Mouse (Mus musculus) macrophage (primary cell): ENCODE results near the gene Arxes2. TPM values are rescaled to one million over a fixed set of nuclear protein-coding genes. Genes with fewer than 3 reads are reported as not detected.
"Not testable (repeated sequence)": the region's sequence is repeated elsewhere in the genome, so short reads cannot be mapped to it uniquely, and the experiment has no call there.

Source experiments
- H3K27ac ChIP-seq: fragments of 350-480 bp; formaldehyde crosslinking; 2 replicates; pipeline ENCODE4 v1.9.0; 2021
- H3K36me3 ChIP-seq: fragments of 350-480 bp; formaldehyde crosslinking; 2 replicates; pipeline ENCODE4 v1.9.0; 2021; ENCODE audit errors: inconsistent target
- H3K4me3 ChIP-seq: fragments of 350-480 bp; formaldehyde crosslinking; 2 replicates; pipeline ENCODE4 v1.9.0; 2021; ENCODE audit errors: inconsistent target
- H3K79me2 ChIP-seq: fragments of 350-480 bp; formaldehyde crosslinking; 2 replicates; pipeline ENCODE4 v1.9.0; 2021; ENCODE audit errors: inconsistent target
- WGBS: methylation state at CpG from one replicate; pipeline ENCODE4 v1.1.7; 2026; ENCODE audit warnings: inconsistent platforms; ENCODE audit not compliant: missing documents; 5-methylcytosine and 5-hydroxymethylcytosine counted together
- polyA plus RNA-seq: library from polyadenylated mRNA; stranded (reverse); fragments of 250-400 nt; gene quantifications from 3 replicates; pipeline ENCODE4 v1.2.4, GENCODE M21; 2018; ENCODE audit warnings: inconsistent platforms
- total RNA-seq, 78 experiments: library from RNA; depleted of rRNA; stranded (reverse); fragments of 250-400 nt; gene quantifications; 1 replicate in 9 of 78; 2 replicates in 24 of 78; 3 replicates in 43 of 78; 4 replicates in 2 of 78; pipeline ENCODE4 v1.2.4; 2018; ENCODE audit warnings: inconsistent platforms in 56 of 78

Gene Arxes2
- total RNA-seq (2018; cell fraction: chromatin; rRNA removed) = 1 to 10 TPM in 1 of 26 experiments, not detected in 25; 4.5 TPM
- total RNA-seq (2018; cell fraction: cytosol; rRNA removed) = not detected
- not detected for total RNA-seq (2018; cell fraction: nucleus; rRNA removed)
- not detected in 3 replicates for polyA plus RNA-seq

DNA sequence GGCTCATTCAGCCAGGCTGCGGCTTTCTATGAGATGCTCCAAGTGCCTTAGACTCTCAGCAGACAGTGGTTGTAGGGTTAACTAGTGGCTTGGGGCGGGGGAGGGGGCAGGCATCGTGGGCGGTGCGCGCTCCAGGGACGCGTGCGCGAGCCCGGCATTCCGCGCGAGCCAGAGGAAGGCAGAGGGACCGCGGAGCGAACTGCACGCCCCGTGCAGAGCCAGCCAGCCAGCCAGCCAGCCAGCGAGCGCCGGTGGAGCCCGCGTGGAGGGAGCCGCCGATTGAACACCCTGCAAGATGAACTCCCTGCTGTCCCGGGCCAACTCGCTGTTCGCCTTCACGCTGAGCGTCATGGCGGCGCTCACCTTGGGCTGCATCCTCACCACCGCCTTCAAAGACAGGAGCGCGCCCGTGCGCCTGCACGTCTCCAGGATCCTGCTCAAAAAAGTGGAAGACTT lies at the start of gene Arxes2:
TSS of gene Arxes2 (plus strand) at position 161 of the 456 bp plus-strand sequence.
- not testable (repeated sequence) for H3K4me3 ChIP-seq, H3K27ac ChIP-seq, H3K79me2 ChIP-seq, H3K36me3 ChIP-seq
- WGBS = no CpG with 5 or more reads among the region's 39 CpGs

DNA sequence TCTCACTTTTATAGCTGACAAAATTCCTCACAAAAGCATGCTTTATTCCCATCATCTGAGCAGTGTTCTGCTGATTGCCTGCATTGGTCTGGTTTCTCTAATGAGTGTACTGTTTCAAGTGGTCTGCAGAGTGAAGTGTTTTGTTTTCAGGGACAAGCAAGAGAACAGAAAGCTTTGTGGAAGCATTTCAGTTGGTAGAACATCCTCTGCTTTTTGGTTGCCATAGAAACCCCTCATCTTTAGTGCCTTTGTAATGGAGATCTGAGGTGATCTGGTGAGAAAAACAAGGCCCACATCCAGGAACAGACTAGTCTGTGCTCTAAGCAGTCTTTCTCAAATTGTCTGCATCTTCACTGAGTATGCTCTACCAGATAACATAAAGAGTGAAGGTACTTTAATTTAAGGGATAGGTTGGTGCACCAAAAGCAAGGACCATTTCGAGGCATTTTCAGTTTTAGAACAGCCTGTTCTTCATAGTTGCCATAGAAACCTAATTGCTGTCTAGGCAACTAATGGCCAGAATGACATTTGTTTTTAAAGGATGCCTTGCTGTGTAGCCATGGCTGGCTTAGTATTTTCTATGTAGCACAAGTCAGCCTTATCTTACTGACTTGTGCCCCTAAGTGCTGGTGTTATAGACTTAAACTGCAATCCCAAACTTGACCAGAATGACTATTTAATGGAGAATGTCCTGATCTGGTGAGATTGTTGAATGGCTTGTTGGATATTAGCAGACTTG lies 44.8 kb upstream of the Arxes2 start:
- no peaks in the 10 kb centered on the region for H3K36me3 ChIP-seq
- WGBS = 100% methylated on average over 1 of the region's 1 CpGs
- no peaks in the 10 kb centered on the region for H3K79me2 ChIP-seq
- H3K4me3 ChIP-seq = no peak overlapping the region
- H3K27ac ChIP-seq = no peak overlapping the region

DNA sequence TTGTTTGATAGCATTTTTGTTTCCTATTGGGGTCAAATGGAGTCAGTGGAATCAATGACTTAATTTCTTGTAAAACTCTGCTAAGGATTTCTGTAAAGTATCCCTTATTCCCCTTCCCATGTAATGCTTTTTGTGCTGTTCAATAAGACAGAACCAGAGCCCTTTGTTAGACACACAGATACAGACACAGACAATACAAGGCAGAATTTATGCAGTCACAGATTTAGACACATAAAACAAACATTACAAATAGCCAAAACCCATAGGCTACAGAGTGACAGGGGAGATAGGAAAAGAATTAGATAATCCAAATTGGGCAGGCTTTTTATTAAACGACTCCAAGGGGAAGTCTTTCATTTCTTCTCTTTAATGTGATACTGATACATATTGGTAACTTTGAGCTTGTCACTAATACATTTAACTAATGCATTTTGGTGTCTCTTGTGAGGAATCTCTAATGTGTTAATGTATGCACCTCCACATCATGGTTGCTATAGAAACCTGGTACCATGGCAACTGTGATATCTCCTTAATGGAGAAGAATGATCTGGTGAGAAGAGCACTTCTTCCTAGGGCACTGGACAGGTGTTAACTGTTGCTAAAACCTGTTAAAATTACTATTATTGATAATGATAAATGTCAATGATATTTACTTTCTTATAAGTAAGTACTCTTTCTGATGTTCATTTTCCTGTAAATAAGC lies 36.5 kb upstream of the Arxes2 start:
- Histone ChIP-seq H3K4me3 (no peak overlapping the region), H3K27ac (no peak overlapping the region), H3K79me2 (no peaks in the 10 kb centered on the region), H3K36me3 (no peaks in the 10 kb centered on the region)
- WGBS = 88% methylated on average over 1 of the region's 1 CpGs

DNA sequence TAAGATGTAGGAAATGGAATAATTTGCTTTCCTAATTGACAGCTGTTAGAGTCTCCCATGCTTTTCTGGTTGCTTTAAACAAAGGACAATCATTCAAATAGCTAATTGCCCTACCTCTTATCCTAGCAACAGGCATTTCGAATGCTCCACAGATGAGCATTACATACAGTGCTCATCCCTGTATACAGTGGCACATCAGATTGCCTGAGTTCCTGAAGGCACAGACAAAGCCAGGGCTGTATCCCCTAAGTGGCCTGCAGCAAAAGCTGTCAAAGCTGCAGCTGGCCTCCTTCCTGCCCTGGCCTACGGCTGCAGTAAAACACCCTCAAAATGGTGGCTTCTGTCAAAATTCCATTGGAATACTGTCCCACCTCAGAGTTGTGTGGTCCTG lies 35.9 kb upstream of the Arxes2 start:
- no peak overlapping the region for H3K4me3 ChIP-seq
- no peaks in the 10 kb centered on the region for H3K79me2 ChIP-seq
- H3K36me3 ChIP-seq = no peaks in the 10 kb centered on the region
- WGBS = 96% methylated on average over 2 of the region's 2 CpGs
- H3K27ac ChIP-seq = no peak overlapping the region

DNA sequence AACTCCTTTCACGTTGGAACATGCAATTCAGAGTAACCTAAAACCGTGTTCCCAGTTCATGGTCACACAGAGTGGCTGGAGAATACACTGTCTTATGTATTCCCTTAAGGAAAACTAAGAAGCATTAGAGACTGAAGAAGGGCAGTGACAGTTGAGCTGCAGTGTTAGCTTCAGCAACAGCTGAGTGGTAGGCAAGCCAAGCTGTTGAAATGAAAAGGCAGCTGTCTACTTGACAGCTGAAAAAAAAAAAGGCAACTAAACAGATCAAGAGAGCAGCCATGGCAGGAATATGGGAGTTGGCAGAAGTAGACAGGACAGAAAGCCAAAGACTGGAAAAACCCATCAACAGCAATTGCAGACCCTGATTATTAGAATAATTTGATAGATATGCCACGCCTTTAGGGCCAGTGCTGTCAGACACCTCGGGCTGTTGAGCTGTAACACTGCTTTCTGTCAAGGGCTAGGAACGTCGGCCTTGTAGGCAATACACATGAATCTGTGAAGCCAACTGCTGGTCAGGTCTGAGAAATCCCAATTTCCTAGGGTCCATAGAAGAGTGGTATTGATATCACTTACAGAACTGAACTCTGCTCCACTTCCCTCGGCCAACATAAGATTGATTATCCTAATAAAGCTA lies 34.9 kb upstream of the Arxes2 start:
- 93% methylated on average over 7 of the region's 7 CpGs for WGBS
- Histone ChIP-seq H3K79me2 (no peaks in the 10 kb centered on the region), H3K36me3 (no peaks in the 10 kb centered on the region), H3K4me3 (no peak overlapping the region), H3K27ac (no peak overlapping the region)

DNA sequence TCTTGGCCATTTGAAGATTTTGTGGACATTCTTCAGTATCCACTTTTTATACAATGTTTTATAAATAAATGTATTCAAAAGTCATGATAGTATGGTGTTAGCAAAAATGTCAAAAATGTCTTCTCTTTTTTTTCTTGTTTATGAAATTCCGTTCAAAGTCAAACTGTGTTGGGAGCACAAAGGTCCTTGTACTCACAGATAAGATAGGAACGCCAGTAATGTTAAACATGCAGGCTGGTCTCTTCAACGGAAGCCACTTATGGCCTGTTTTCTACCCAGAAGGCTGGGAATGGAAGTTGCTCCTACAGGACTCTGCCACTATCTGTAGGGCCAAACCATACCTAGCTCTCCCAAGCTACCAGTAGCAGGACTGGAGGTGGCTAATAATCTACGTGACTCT lies 34.1 kb upstream of the Arxes2 start:
- WGBS = 93% methylated on average over 4 of the region's 4 CpGs
- Histone ChIP-seq H3K27ac (no peak overlapping the region), H3K79me2 (no peaks in the 10 kb centered on the region), H3K36me3 (no peaks in the 10 kb centered on the region), H3K4me3 (no peak overlapping the region)

DNA sequence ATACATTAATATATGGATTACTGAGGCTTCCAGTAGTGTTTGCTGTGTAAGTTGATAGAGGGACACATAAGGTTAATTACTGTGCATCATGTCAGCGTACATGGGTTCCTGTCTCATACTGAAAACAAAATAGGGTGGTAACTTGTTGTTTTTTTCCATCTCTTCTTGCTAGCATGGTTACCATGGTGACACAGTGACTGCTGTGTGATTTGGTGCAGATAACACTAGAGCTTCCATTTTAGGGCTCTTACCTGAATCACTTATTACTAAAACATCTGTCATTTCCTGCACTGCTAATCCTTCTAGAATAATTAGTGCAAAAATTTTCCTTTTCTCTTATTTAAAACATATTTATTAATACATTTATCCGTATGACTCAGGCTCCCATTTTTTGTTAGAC lies 31.3 kb upstream of the Arxes2 start:
- H3K36me3 ChIP-seq = no peaks in the 10 kb centered on the region
- H3K27ac ChIP-seq = no peak overlapping the region
- 81% methylated on average over 2 of the region's 2 CpGs for WGBS
- H3K79me2 ChIP-seq = no peaks in the 10 kb centered on the region
- no peak overlapping the region for H3K4me3 ChIP-seq

DNA sequence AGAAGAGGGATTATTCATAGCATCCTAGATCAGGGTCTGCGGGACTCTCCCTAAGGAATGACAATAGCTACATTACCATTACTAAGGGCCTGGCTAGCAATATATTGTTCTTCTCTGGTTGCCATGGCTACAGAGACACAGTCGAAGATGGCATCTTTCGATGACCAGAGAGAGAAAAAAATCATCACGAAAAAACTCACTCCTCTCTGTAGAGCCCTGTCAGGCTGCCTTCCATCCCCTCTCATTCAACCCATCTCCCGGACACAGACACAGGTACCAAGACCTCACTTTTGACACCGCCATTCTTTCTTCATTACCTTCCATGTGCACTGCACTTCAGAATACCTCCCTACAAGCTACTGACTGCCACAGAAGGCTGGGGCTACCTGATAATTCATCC lies 30.5 kb upstream of the Arxes2 start:
- WGBS = 75% methylated on average over 6 of the region's 6 CpGs
- Histone ChIP-seq H3K79me2 (no peaks in the 10 kb centered on the region), H3K4me3 (no peak overlapping the region), H3K27ac (no peak overlapping the region), H3K36me3 (no peaks in the 10 kb centered on the region)

DNA sequence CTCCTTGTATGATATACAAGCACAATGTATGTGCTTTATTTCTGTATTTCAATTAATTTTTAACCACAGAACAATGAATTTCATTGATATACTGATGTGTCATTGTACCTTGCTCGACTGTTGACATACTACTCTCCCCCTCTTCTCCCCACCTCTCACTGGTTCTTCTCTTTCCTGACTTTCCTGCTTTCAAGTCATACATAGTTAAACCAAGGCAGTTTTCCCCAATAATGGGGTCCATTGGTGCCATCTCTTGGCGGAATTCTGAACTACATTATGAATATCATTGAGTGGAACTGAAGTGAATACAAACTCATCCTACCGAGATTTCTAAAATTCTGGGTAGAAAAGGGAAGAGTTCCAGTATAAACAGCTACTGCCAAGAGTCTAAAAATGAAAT lies 30.0 kb upstream of the Arxes2 start:
- Histone ChIP-seq H3K79me2 (no peaks in the 10 kb centered on the region), H3K36me3 (no peaks in the 10 kb centered on the region), H3K27ac (no peak overlapping the region), H3K4me3 (no peak overlapping the region)
- WGBS = 19% methylated on average over 3 of the region's 3 CpGs

DNA sequence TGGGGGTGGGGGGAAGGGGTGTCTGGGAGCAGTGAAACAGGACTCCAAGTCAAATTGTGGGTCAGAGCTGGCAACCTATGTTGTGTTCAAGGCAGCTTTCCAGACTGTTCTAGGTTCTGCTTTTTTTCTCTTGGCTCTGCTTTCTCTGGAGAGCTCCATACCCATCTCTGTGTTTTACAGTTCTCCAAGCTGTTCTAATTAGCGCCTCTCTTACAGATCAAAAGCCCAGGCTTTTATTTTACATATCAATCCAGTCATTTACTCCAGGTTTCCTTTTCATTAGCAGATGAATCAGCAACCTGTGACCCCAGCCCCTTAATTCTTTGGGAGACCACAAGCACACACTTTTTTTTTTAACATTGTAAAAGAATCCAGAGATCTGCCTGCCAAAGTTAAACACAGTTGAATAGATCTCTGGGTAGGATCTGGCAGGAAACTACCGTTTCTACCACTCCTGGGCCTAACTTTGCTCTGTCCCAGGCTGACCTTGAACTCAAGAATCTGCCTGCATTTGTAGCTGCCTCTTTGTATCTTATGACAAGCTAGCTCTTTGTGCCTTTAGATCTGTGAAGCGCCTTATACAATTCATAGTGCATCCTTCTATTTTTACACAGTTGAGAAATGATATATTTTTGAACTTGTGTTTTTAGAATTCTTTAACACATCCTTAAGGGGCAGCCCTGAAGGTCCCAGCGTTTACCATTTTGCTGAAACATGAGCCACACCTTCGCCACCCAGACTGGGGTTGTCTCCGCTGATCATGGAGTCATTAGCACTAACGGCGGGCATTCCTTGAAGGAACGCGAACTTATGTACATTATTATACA lies 19.8 kb upstream of the Arxes2 start:
- H3K79me2 ChIP-seq = no peaks in the 10 kb centered on the region
- WGBS = 84% methylated on average over 8 of the region's 10 CpGs

DNA sequence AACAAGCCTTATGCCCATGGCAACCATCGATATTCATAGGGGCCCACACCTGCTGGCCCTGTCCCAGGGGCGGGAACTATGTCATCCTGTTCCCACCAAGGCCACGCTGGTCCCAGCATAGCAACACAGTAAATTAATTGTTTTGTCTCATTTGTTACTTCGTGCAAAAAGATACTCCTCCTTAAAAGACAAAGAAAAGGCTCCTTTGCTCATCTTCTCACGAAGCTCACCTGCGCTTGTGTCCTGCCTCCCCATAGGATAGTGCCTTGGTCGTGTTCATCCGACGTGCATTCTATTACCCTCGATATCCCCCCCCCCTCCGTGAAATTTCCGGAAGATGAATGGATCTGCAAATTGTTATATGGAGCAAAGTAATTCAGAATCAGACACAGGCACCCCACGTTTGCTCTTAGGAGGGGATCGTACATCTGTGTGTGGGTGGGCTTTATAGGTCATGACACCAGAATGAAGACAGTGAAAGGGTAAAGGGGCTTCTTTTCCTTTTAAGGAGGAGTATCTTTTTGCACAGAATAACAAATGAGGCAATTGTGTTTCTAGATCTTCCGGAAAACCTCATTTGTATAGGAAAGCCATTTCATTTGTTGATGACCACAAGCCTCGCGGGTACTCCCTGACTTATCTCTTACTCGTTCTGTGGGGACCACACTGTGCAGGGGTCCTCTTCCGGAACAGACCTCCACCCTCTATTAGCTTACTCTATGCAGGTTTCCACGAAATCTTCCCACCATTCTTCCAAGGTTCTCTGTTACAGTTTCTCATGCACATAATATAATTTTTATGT lies 19.0 kb upstream of the Arxes2 start:
- WGBS = 80% methylated on average over 20 of the region's 20 CpGs
- Histone ChIP-seq H3K79me2 (no peaks in the 10 kb centered on the region), H3K4me3 (no peak overlapping the region), H3K36me3 (no peaks in the 10 kb centered on the region), H3K27ac (no peak overlapping the region)

More for the DNA sequence above, 19.8 kb upstream of the Arxes2 start:
- H3K36me3 ChIP-seq = no peaks in the 10 kb centered on the region
- no peak overlapping the region for H3K4me3 ChIP-seq
- no peak overlapping the region for H3K27ac ChIP-seq

DNA sequence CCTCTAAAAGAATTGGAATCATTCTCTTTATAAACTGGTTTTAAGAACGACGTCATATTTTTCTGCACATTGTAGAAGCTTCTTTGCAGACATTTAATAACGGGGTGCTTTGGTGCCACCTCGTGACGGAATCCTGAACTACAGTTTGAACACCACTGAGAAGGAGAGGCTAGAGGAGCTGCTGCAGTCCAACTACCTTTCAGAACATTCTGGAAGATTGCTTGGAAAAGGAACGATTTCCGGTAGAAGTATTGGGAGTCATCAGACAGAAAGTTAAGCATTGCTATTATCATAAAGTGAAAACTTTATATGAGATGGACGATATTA lies 18.4 kb upstream of the Arxes2 start:
- H3K27ac ChIP-seq = no peak overlapping the region
- no peak overlapping the region for H3K4me3 ChIP-seq
- WGBS = 33% methylated on average over 8 of the region's 8 CpGs
- H3K36me3 ChIP-seq = no peaks in the 10 kb centered on the region
- H3K79me2 ChIP-seq = no peaks in the 10 kb centered on the region

DNA sequence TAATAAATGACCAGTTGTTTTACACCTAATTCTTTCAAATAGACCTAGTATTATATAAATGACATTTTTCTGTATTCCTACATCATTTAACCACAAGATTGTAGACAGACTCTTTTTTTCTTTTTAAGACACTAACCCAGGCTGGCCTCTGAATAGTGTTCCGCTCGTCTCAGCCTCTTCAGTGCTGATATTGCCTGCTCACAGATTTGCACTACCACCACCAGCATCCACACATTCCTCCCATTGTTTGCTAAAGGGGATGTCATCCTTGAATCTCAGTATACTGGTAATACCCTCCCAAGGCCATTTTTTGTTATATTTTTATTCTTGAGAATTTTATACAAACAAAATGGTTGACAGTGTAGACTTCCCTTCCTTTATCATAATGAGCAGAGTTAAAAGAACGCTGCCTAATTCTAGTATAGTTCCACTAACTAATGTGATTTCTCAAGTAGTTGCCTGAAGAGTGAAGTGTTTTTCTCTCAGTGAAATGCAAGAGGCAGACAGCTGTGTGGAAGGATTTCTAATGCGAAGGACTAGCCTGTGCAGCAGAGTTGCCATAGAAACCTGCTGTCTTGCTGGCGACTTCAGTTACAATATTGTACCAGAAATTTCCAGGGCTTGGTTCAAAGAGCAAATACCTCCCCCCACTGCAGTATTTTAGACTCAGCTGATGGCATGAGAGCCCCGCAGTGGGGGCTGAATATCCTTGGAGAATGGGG lies 8.9 kb upstream of the Arxes2 start:
- Histone ChIP-seq H3K4me3 (no peak overlapping the region), H3K36me3 (no peaks in the 10 kb centered on the region), H3K27ac (no peak overlapping the region), H3K79me2 (no peaks in the 10 kb centered on the region)
- WGBS = 87% methylated on average over 6 of the region's 6 CpGs
